Mouse (Mus musculus): ENCODE data around the gene Clybl. TPM values are rescaled to one million over a fixed set of nuclear protein-coding genes. Genes with fewer than 3 reads are reported as not detected.

The Clybl gene
- polyA plus RNA-seq, 1 experiment from 2014 or later = 25.8 TPM

GRCm38 (mm10) chr14:122189901-122190300 is 8.4 kb downstream of the Clybl start:
- no peak overlapping the region for H3K4me3 ChIP-seq (replicated peaks; ENCODE audit: low read length)
- H3K9me3 ChIP-seq (replicated peaks; ENCODE audit: control insufficient read depth, low read length) = no peaks in the 10 kb centered on the region
- WGBS = 81% methylated on average over 5 of the region's 5 CpGs
- H3K4me1 ChIP-seq (ENCODE audit: control insufficient read depth, insufficient read depth, low read length) = no peaks in the 10 kb centered on the region
- H3K9ac ChIP-seq (ENCODE audit: low read length) = no peak overlapping the region
- no peaks in the 10 kb centered on the region for H3K36me3 ChIP-seq (ENCODE audit: control insufficient read depth, insufficient read depth, low read length)
- H3K27me3 ChIP-seq (ENCODE audit: control insufficient read depth, insufficient read depth, low read length) = no peaks in the 10 kb centered on the region
- ATAC-seq (ENCODE audit: insufficient read depth, low FRiP score) = no peak
- H3K4me2 ChIP-seq (ENCODE audit: low read depth, low read length) = no peak overlapping the region
- H3K27ac ChIP-seq (ENCODE audit: low read length) = no peak overlapping the region

- Histone ChIP-seq H3K27ac (ENCODE audit: low read length) (no peak overlapping the region), H3K4me3 (replicated peaks; ENCODE audit: low read length) (no peak overlapping the region), H3K36me3 (ENCODE audit: control insufficient read depth, insufficient read depth, low read length) (no peaks in the 10 kb centered on the region), H3K4me1 (ENCODE audit: control insufficient read depth, insufficient read depth, low read length) (no peaks in the 10 kb centered on the region), H3K9ac (ENCODE audit: low read length) (no peak overlapping the region), H3K4me2 (ENCODE audit: low read depth, low read length) (no peak overlapping the region), H3K27me3 (ENCODE audit: control insufficient read depth, insufficient read depth, low read length) (no peaks in the 10 kb centered on the region), H3K9me3 (replicated peaks; ENCODE audit: control insufficient read depth, low read length) (no peaks in the 10 kb centered on the region)
- 28% methylated on average over 2 of the region's 2 CpGs for WGBS
- no peak for ATAC-seq (ENCODE audit: insufficient read depth, low FRiP score)
These were observed 9.0 kb downstream of the Clybl start for GRCm38 (mm10) chr14:122190527-122190926.

GRCm38 (mm10) chr14:122190941-122191510 is 9.5 kb downstream of the Clybl start:
- peak; percentile 17; the same call in 1 of the 2 replicates for ATAC-seq (ENCODE audit: insufficient read depth, low FRiP score)
- 14% methylated on average over 7 of the region's 7 CpGs for WGBS
- H3K36me3 ChIP-seq (ENCODE audit: control insufficient read depth, insufficient read depth, low read length) = no peaks in the 10 kb centered on the region

GRCm38 (mm10) chr14:122194630-122195029 is 13.1 kb downstream of the Clybl start:
- 94% methylated on average over 8 of the region's 8 CpGs for WGBS

More at GRCm38 (mm10) chr14:122190941-122191510, 9.5 kb downstream of the Clybl start:
- H3K9ac ChIP-seq (ENCODE audit: low read length) = no peak overlapping the region; the same call in 1 of the 2 replicates
- no peak overlapping the region for H3K4me2 ChIP-seq (ENCODE audit: low read depth, low read length)
- H3K27ac ChIP-seq (ENCODE audit: low read length) = no peak overlapping the region
- no peak overlapping the region for H3K4me3 ChIP-seq (replicated peaks; ENCODE audit: low read length)
- no peaks in the 10 kb centered on the region for H3K4me1 ChIP-seq (ENCODE audit: control insufficient read depth, insufficient read depth, low read length)
- H3K27me3 ChIP-seq (ENCODE audit: control insufficient read depth, insufficient read depth, low read length) = no peaks in the 10 kb centered on the region
- H3K9me3 ChIP-seq (replicated peaks; ENCODE audit: control insufficient read depth, low read length) = no peaks in the 10 kb centered on the region

GRCm38 (mm10) chr14:122196851-122197250 is 15.3 kb downstream of the Clybl start:
- Histone ChIP-seq H3K4me2 (ENCODE audit: low read depth, low read length) (no peak overlapping the region), H3K27me3 (ENCODE audit: control insufficient read depth, insufficient read depth, low read length) (no peaks in the 10 kb centered on the region), H3K9ac (ENCODE audit: low read length) (no peak overlapping the region), H3K27ac (ENCODE audit: low read length) (no peak overlapping the region), H3K4me1 (ENCODE audit: control insufficient read depth, insufficient read depth, low read length) (no peaks in the 10 kb centered on the region), H3K9me3 (replicated peaks; ENCODE audit: control insufficient read depth, low read length) (no peaks in the 10 kb centered on the region; the same call in 1 of the 2 replicates), H3K36me3 (ENCODE audit: control insufficient read depth, insufficient read depth, low read length) (no peaks in the 10 kb centered on the region), H3K4me3 (replicated peaks; ENCODE audit: low read length) (no peak overlapping the region)
- no peak for ATAC-seq (ENCODE audit: insufficient read depth, low FRiP score)
- 80% methylated on average over 6 of the region's 6 CpGs for WGBS

More at GRCm38 (mm10) chr14:122194630-122195029, 13.1 kb downstream of the Clybl start:
- ATAC-seq (ENCODE audit: insufficient read depth, low FRiP score) = no peak
- H3K9ac ChIP-seq (ENCODE audit: low read length) = no peak overlapping the region
- H3K36me3 ChIP-seq (ENCODE audit: control insufficient read depth, insufficient read depth, low read length) = no peaks in the 10 kb centered on the region
- no peak overlapping the region for H3K4me2 ChIP-seq (ENCODE audit: low read depth, low read length)
- H3K4me1 ChIP-seq (ENCODE audit: control insufficient read depth, insufficient read depth, low read length) = no peaks in the 10 kb centered on the region
- no peaks in the 10 kb centered on the region for H3K27me3 ChIP-seq (ENCODE audit: control insufficient read depth, insufficient read depth, low read length)
- no peak overlapping the region for H3K4me3 ChIP-seq (replicated peaks; ENCODE audit: low read length)
- no peak overlapping the region for H3K27ac ChIP-seq (ENCODE audit: low read length)
- H3K9me3 ChIP-seq (replicated peaks; ENCODE audit: control insufficient read depth, low read length) = no peaks in the 10 kb centered on the region; the same call in 1 of the 2 replicates

GRCm38 (mm10) chr14:122200247-122200885 is 18.9 kb downstream of the Clybl start:
- Histone ChIP-seq H3K36me3 (ENCODE audit: control insufficient read depth, insufficient read depth, low read length) (no peaks in the 10 kb centered on the region), H3K27me3 (ENCODE audit: control insufficient read depth, insufficient read depth, low read length) (no peaks in the 10 kb centered on the region), H3K4me1 (ENCODE audit: control insufficient read depth, insufficient read depth, low read length) (no peaks in the 10 kb centered on the region), H3K4me2 (ENCODE audit: low read depth, low read length) (no peak overlapping the region), H3K9me3 (replicated peaks; ENCODE audit: control insufficient read depth, low read length) (no peaks in the 10 kb centered on the region; the same call in 1 of the 2 replicates), H3K27ac (ENCODE audit: low read length) (no peak overlapping the region), H3K4me3 (replicated peaks; ENCODE audit: low read length) (no peak overlapping the region), H3K9ac (ENCODE audit: low read length) (no peak overlapping the region)
- 78% methylated on average over 14 of the region's 14 CpGs for WGBS
- ATAC-seq (ENCODE audit: insufficient read depth, low FRiP score) = no peak

GRCm38 (mm10) chr14:122209177-122209576 is 27.7 kb downstream of the Clybl start:
- Histone ChIP-seq H3K4me1 (ENCODE audit: control insufficient read depth, insufficient read depth, low read length) (no peaks in the 10 kb centered on the region), H3K4me2 (ENCODE audit: low read depth, low read length) (no peak overlapping the region), H3K36me3 (ENCODE audit: control insufficient read depth, insufficient read depth, low read length) (no peaks in the 10 kb centered on the region), H3K27ac (ENCODE audit: low read length) (no peak overlapping the region), H3K4me3 (replicated peaks; ENCODE audit: low read length) (no peak overlapping the region), H3K9ac (ENCODE audit: low read length) (no peak overlapping the region), H3K27me3 (ENCODE audit: control insufficient read depth, insufficient read depth, low read length) (no peaks in the 10 kb centered on the region), H3K9me3 (replicated peaks; ENCODE audit: control insufficient read depth, low read length) (no peaks in the 10 kb centered on the region)
- 56% methylated on average over 5 of the region's 5 CpGs for WGBS
- no peak for ATAC-seq (ENCODE audit: insufficient read depth, low FRiP score)

- no peak overlapping the region for H3K4me3 ChIP-seq (replicated peaks; ENCODE audit: low read length)
- no peak overlapping the region for H3K27ac ChIP-seq (ENCODE audit: low read length)
- no peaks in the 10 kb centered on the region for H3K36me3 ChIP-seq (ENCODE audit: control insufficient read depth, insufficient read depth, low read length)
- ATAC-seq (ENCODE audit: insufficient read depth, low FRiP score) = no peak
- no peaks in the 10 kb centered on the region for H3K9me3 ChIP-seq (replicated peaks; ENCODE audit: control insufficient read depth, low read length)
- no peak overlapping the region for H3K4me2 ChIP-seq (ENCODE audit: low read depth, low read length)
- H3K27me3 ChIP-seq (ENCODE audit: control insufficient read depth, insufficient read depth, low read length) = no peaks in the 10 kb centered on the region
- H3K9ac ChIP-seq (ENCODE audit: low read length) = no peak overlapping the region
- WGBS = 76% methylated on average over 8 of the region's 8 CpGs
- no peaks in the 10 kb centered on the region for H3K4me1 ChIP-seq (ENCODE audit: control insufficient read depth, insufficient read depth, low read length)
These were observed 32.1 kb downstream of the Clybl start for GRCm38 (mm10) chr14:122213590-122213989.

- no peak for ATAC-seq (ENCODE audit: insufficient read depth, low FRiP score)
- 84% methylated on average over 6 of the region's 6 CpGs for WGBS
These were observed 32.6 kb downstream of the Clybl start for GRCm38 (mm10) chr14:122214126-122214525.

More at GRCm38 (mm10) chr14:122214126-122214525, 32.6 kb downstream of the Clybl start:
- Histone ChIP-seq H3K9ac (ENCODE audit: low read length) (no peak overlapping the region), H3K9me3 (replicated peaks; ENCODE audit: control insufficient read depth, low read length) (no peaks in the 10 kb centered on the region), H3K27ac (ENCODE audit: low read length) (no peak overlapping the region), H3K4me1 (ENCODE audit: control insufficient read depth, insufficient read depth, low read length) (no peaks in the 10 kb centered on the region), H3K36me3 (ENCODE audit: control insufficient read depth, insufficient read depth, low read length) (no peaks in the 10 kb centered on the region), H3K4me2 (ENCODE audit: low read depth, low read length) (no peak overlapping the region), H3K4me3 (replicated peaks; ENCODE audit: low read length) (no peak overlapping the region), H3K27me3 (ENCODE audit: control insufficient read depth, insufficient read depth, low read length) (no peaks in the 10 kb centered on the region)

All from stomach, embryonic 16.5 days (tissue).